Mouse (Mus musculus) testis, adult 2 months (tissue): ENCODE data around the gene Ddx56.

ENCODE experiments used
- CTCF ChIP-seq: fragments of 200-500 bp; IDR thresholded peaks from 2 replicates; pipeline ENCODE4 v1.5.1; 2012; ENCODE audit warnings: low read depth, mild to moderate bottlenecking, inconsistent platforms, low read length, moderate library complexity; ENCODE audit not compliant: control insufficient read depth, insufficient read depth, insufficient replicate concordance
- POLR2A ChIP-seq: fragments of 200-500 bp; IDR thresholded peaks from 2 replicates; pipeline ENCODE4 v1.6.1; 2012; ENCODE audit warnings: low read depth, mild to moderate bottlenecking, inconsistent platforms, low read length, moderate library complexity; ENCODE audit not compliant: control insufficient read depth

GRCm38 (mm10) chr11:6290138-6290537 is 22.6 kb upstream of the Ddx56 start:
- TF ChIP-seq POLR2A (no peak), CTCF (no peak)
